Mouse (Mus musculus) heart, embryonic 13.5 days (tissue): Measurements from ENCODE around the gene Kcng1. TPM values are rescaled to one million over a fixed set of nuclear protein-coding genes. Genes with fewer than 3 reads are reported as not detected.

Experiments
- ATAC-seq: fragments of 200-750 bp; cut with Nextera tagmentation; 2 replicates; pipeline ENCODE4 v1.8.0; 2017; ENCODE audit warnings: moderate TSS enrichment; ENCODE audit not compliant: insufficient number of reproducible peaks, low FRiP score, low TSS enrichment; ENCODE audit errors: extremely low read depth
- H3K27ac ChIP-seq: fragments of 300-500 bp; sonication (generic); replicated peaks from 2 replicates; pipeline ENCODE4 v1.5.1; 2015; ENCODE audit warnings: moderate library complexity, mild to moderate bottlenecking, inconsistent platforms
- H3K27me3 ChIP-seq: fragments of 300-500 bp; sonication (generic); replicated peaks from 2 replicates; pipeline ENCODE4 v1.6.1; 2015; ENCODE audit warnings: mild to moderate bottlenecking, inconsistent platforms
- H3K36me3 ChIP-seq: fragments of 300-500 bp; sonication (generic); 2 replicates; pipeline ENCODE4 v1.6.1; 2015; ENCODE audit warnings: mild to moderate bottlenecking, inconsistent platforms
- H3K4me1 ChIP-seq: fragments of 300-500 bp; sonication (generic); 2 replicates; pipeline ENCODE4 v1.6.1; 2015; ENCODE audit warnings: inconsistent platforms
- H3K4me2 ChIP-seq: fragments of 300-500 bp; sonication (generic); 2 replicates; pipeline ENCODE4 v1.6.1; 2015; ENCODE audit warnings: inconsistent platforms, mild to moderate bottlenecking, moderate library complexity
- H3K4me3 ChIP-seq: fragments of 300-500 bp; sonication (generic); 2 replicates; pipeline ENCODE4 v1.5.1; 2015; ENCODE audit warnings: moderate library complexity, mild to moderate bottlenecking, inconsistent platforms
- H3K9ac ChIP-seq: fragments of 300-500 bp; sonication (generic); 2 replicates; pipeline ENCODE4 v1.6.1; 2015; ENCODE audit warnings: inconsistent platforms, mild to moderate bottlenecking, moderate library complexity
- H3K9me3 ChIP-seq: fragments of 300-500 bp; sonication (generic); 2 replicates; pipeline ENCODE4 v1.6.1; 2016; ENCODE audit warnings: inconsistent platforms
- WGBS: fragments of 180-500 bp; shearing (Covaris S2); methylation state at CpG from one replicate; pipeline ENCODE4 v1.1.7; 2015; ENCODE audit warnings: mixed read lengths; 5-methylcytosine and 5-hydroxymethylcytosine counted together
- polyA plus RNA-seq: library from polyadenylated mRNA; unstranded; fragments of >200 nt; fragmentation: Nextera tagmentation; extraction: Ambion mirVana; gene quantifications from 2 replicates; pipeline ENCODE4 v1.2.1, GENCODE M21; 2015

The Kcng1 gene
- polyA plus RNA-seq, 1 experiment from 2014 or later, result 0.90 TPM

GRCm38 (mm10) chr2:168260124-168260523 lies 21.4 kb downstream of the Kcng1 start:
- WGBS, result 76% methylated on average over 3 of the region's 3 CpGs
- no peak for ATAC-seq
- peaks cover 98% of the 10 kb centered on the region for H3K27me3 ChIP-seq

GRCm38 (mm10) chr2:168259046-168259445 lies 22.5 kb downstream of the Kcng1 start:
- Histone ChIP-seq H3K4me2 (no peak overlapping the region), H3K4me3 (no peak overlapping the region), H3K27ac (no peak overlapping the region), H3K4me1 (no peaks in the 10 kb centered on the region), H3K9me3 (no peaks in the 10 kb centered on the region), H3K9ac (no peak overlapping the region), H3K36me3 (no peaks in the 10 kb centered on the region), H3K27me3 (peaks cover 98% of the 10 kb centered on the region)
- WGBS, result 62% methylated on average over 8 of the region's 8 CpGs
- no peak for ATAC-seq

More at GRCm38 (mm10) chr2:168260124-168260523, 21.4 kb downstream of the Kcng1 start:
- Histone ChIP-seq H3K4me1 (no peaks in the 10 kb centered on the region), H3K9ac (no peak overlapping the region), H3K9me3 (no peaks in the 10 kb centered on the region), H3K4me2 (no peak overlapping the region), H3K27ac (no peak overlapping the region), H3K36me3 (no peaks in the 10 kb centered on the region), H3K4me3 (no peak overlapping the region)

GRCm38 (mm10) chr2:168257188-168257587 lies 24.3 kb downstream of the Kcng1 start:
- H3K4me1 ChIP-seq, result no peaks in the 10 kb centered on the region
- no peak overlapping the region for H3K4me3 ChIP-seq
- peaks cover 97% of the 10 kb centered on the region for H3K27me3 ChIP-seq
- ATAC-seq, result no peak
- H3K36me3 ChIP-seq, result no peaks in the 10 kb centered on the region
- no peak overlapping the region for H3K27ac ChIP-seq
- 71% methylated on average over 4 of the region's 4 CpGs for WGBS
- no peak overlapping the region for H3K4me2 ChIP-seq
- no peak overlapping the region; the same call in 1 of the 2 replicates for H3K9ac ChIP-seq
- H3K9me3 ChIP-seq, result no peaks in the 10 kb centered on the region

GRCm38 (mm10) chr2:168256506-168256905 lies 25.0 kb downstream of the Kcng1 start:
- 73% methylated on average over 3 of the region's 3 CpGs for WGBS
- Histone ChIP-seq H3K4me3 (no peak overlapping the region), H3K4me1 (no peaks in the 10 kb centered on the region), H3K9ac (no peak overlapping the region), H3K36me3 (no peaks in the 10 kb centered on the region), H3K4me2 (no peak overlapping the region), H3K27me3 (peaks cover 97% of the 10 kb centered on the region), H3K9me3 (no peaks in the 10 kb centered on the region), H3K27ac (no peak overlapping the region)
- ATAC-seq, result no peak

- no peaks in the 10 kb centered on the region for H3K9me3 ChIP-seq
- H3K9ac ChIP-seq, result no peak overlapping the region
- H3K27ac ChIP-seq, result no peak overlapping the region
- H3K27me3 ChIP-seq, result peaks cover 86% of the 10 kb centered on the region
- no peaks in the 10 kb centered on the region for H3K36me3 ChIP-seq
- 12% methylated on average over 7 of the region's 7 CpGs for WGBS
- H3K4me3 ChIP-seq, result no peak overlapping the region
- no peak for ATAC-seq
- no peaks in the 10 kb centered on the region for H3K4me1 ChIP-seq
- H3K4me2 ChIP-seq, result no peak overlapping the region
These were observed 27.7 kb downstream of the Kcng1 start for GRCm38 (mm10) chr2:168253822-168254221.

GRCm38 (mm10) chr2:168252639-168253292 lies 28.8 kb downstream of the Kcng1 start:
- WGBS, result 10% methylated on average over 16 of the region's 16 CpGs
- H3K36me3 ChIP-seq, result no peaks in the 10 kb centered on the region
- no peak for ATAC-seq
- H3K9me3 ChIP-seq, result no peaks in the 10 kb centered on the region
- H3K4me1 ChIP-seq, result no peaks in the 10 kb centered on the region
- H3K4me2 ChIP-seq, result no peak overlapping the region
- H3K4me3 ChIP-seq, result no peak overlapping the region
- no peak overlapping the region for H3K27ac ChIP-seq
- H3K27me3 ChIP-seq, result peaks cover 85% of the 10 kb centered on the region
- H3K9ac ChIP-seq, result no peak overlapping the region

GRCm38 (mm10) chr2:168250270-168250669 lies 31.3 kb downstream of the Kcng1 start:
- ATAC-seq, result no peak
- H3K9me3 ChIP-seq, result no peaks in the 10 kb centered on the region
- no peak overlapping the region for H3K9ac ChIP-seq
- no peak overlapping the region for H3K4me3 ChIP-seq
- 19% methylated on average over 8 of the region's 8 CpGs for WGBS
- no peaks in the 10 kb centered on the region for H3K36me3 ChIP-seq
- no peak overlapping the region for H3K27ac ChIP-seq
- peaks cover 85% of the 10 kb centered on the region for H3K27me3 ChIP-seq
- no peak overlapping the region for H3K4me2 ChIP-seq
- H3K4me1 ChIP-seq, result no peaks in the 10 kb centered on the region

- no peak overlapping the region for H3K4me3 ChIP-seq
- H3K27me3 ChIP-seq, result peaks cover 85% of the 10 kb centered on the region
- no peaks in the 10 kb centered on the region for H3K9me3 ChIP-seq
- no peak overlapping the region for H3K27ac ChIP-seq
- H3K36me3 ChIP-seq, result no peaks in the 10 kb centered on the region
- 21% methylated on average over 2 of the region's 2 CpGs for WGBS
- H3K9ac ChIP-seq, result no peak overlapping the region
- H3K4me1 ChIP-seq, result no peaks in the 10 kb centered on the region
- H3K4me2 ChIP-seq, result no peak overlapping the region
- ATAC-seq, result no peak
These were observed 32.7 kb downstream of the Kcng1 start for GRCm38 (mm10) chr2:168248856-168249245.

- ATAC-seq, result no peak
- Histone ChIP-seq H3K4me2 (no peak overlapping the region), H3K27me3 (peaks cover 81% of the 10 kb centered on the region), H3K4me1 (no peaks in the 10 kb centered on the region), H3K27ac (no peak overlapping the region), H3K9ac (no peak overlapping the region), H3K36me3 (no peaks in the 10 kb centered on the region), H3K9me3 (no peaks in the 10 kb centered on the region), H3K4me3 (no peak overlapping the region)
- 50% methylated on average over 8 of the region's 8 CpGs for WGBS
These were observed 33.2 kb downstream of the Kcng1 start for GRCm38 (mm10) chr2:168248167-168248855.

- H3K4me1 ChIP-seq, result 0 out of 2 replicates have a peak, but pooled peaks cover 6% of the 10 kb centered on the region
- no peak overlapping the region for H3K4me3 ChIP-seq
- no peaks in the 10 kb centered on the region for H3K36me3 ChIP-seq
- H3K9me3 ChIP-seq, result no peaks in the 10 kb centered on the region
- no peak overlapping the region for H3K27ac ChIP-seq
- H3K27me3 ChIP-seq, result peaks cover 64% of the 10 kb centered on the region
- H3K4me2 ChIP-seq, result no peak overlapping the region
- H3K9ac ChIP-seq, result no peak overlapping the region
- ATAC-seq, result no peak
- WGBS, result 31% methylated on average over 8 of the region's 8 CpGs
These were observed 36.0 kb downstream of the Kcng1 start for GRCm38 (mm10) chr2:168245571-168245970.

GRCm38 (mm10) chr2:168243278-168243677 lies 38.3 kb downstream of the Kcng1 start:
- Histone ChIP-seq H3K27ac (no peak overlapping the region), H3K9ac (no peak overlapping the region), H3K4me2 (no peak overlapping the region), H3K36me3 (no peaks in the 10 kb centered on the region), H3K4me1 (0 out of 2 replicates have a peak, but pooled peaks cover 6% of the 10 kb centered on the region), H3K4me3 (no peak overlapping the region), H3K27me3 (peaks cover 58% of the 10 kb centered on the region), H3K9me3 (peaks cover 15% of the 10 kb centered on the region)
- WGBS, result 59% methylated on average over 4 of the region's 4 CpGs
- ATAC-seq, result no peak

- H3K4me1 ChIP-seq, result 0 out of 2 replicates have a peak, but pooled peaks cover 6% of the 10 kb centered on the region
- H3K4me2 ChIP-seq, result no peak overlapping the region
- no peaks in the 10 kb centered on the region for H3K36me3 ChIP-seq
- no peak for ATAC-seq
- H3K9ac ChIP-seq, result no peak overlapping the region
- no peak overlapping the region for H3K27ac ChIP-seq
- peaks cover 16% of the 10 kb centered on the region for H3K9me3 ChIP-seq
- H3K27me3 ChIP-seq, result peaks cover 54% of the 10 kb centered on the region
- no peak overlapping the region for H3K4me3 ChIP-seq
These were observed 38.7 kb downstream of the Kcng1 start for GRCm38 (mm10) chr2:168242841-168243240.
